Mouse (Mus musculus) stomach, postnatal 0 days (tissue): ENCODE results near the gene Zfp146.

Experiments
- CTCF ChIP-seq: IDR thresholded peaks from 2 replicates; pipeline ENCODE4 v1.5.1; 2016; ENCODE audit warnings: antibody characterized with exemption, low read depth, mild to moderate bottlenecking, moderate library complexity
- EP300 ChIP-seq: optimal IDR thresholded peaks from 2 replicates; pipeline ENCODE3; 2016; ENCODE audit warnings: antibody characterized with exemption

DNA sequence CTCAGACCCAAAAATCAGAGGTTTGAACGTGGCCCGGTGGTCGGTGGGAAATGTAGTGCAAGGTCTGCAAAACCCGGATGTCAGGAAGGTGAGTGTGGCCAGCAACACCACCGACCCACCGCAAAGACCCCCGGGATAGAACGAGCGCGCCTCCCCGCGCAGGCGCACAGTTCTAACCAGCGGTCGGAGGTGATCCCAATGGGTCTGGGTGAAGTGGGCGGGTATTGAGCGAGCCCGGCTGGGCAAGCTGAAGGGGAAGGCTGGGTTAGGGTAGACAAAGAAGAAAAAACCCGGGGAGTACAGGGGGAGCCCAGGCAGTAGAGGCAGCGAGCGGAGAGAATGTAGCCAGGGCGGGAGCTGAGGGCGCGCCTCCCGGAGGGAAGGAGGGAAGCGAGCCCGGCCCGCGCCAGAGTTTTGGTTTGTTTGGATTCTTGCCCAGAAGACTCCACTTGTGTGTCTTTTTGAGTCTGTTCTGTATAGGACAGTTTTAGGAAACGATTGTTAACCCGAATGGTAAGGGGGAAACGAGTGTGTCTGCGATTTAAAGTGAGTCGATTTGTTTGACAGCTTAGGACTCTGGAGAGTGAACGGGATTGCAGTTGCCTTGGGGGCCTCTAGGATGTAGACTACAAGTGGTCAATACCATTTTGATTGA is 25.9 kb downstream of the Zfp146 start:
- TF ChIP-seq EP300 (no peak), CTCF (0 out of 2 replicates have a peak, but pooled peaks have one; percentile 3)
